Mouse (Mus musculus) 416B (cell line): Measurements from ENCODE around the gene Pecam1.
"Not testable (repeated sequence)": the region's sequence is repeated elsewhere in the genome, so short reads cannot be mapped to it uniquely, and the experiment has no call there.

Experiments
- DNase-seq: peaks from one replicate; pipeline ENCODE4 v3.0.0; 2011; ENCODE audit warnings: low read depth

The Pecam1 gene

GRCm38 (mm10) chr11:106750121-106750751 lies at the start of gene Pecam1:
Gene Pecam1 (minus strand): TSS chr11:106750628.
- DNase-seq, result peak; percentile 80

- no peak for DNase-seq
Measured at GRCm38 (mm10) chr11:106795679-106796078, 45.3 kb upstream of the Pecam1 start.

- peak; percentile 62 for DNase-seq
Measured at GRCm38 (mm10) chr11:106793846-106794245, 43.4 kb upstream of the Pecam1 start.

GRCm38 (mm10) chr11:106789649-106790048 lies 39.2 kb upstream of the Pecam1 start:
- DNase-seq, result peak; percentile 69

- peak; percentile 99 for DNase-seq
Measured at GRCm38 (mm10) chr11:106788775-106789459, 38.5 kb upstream of the Pecam1 start, which contains the start of the genes Ddx5 and Cep95. Gene Ddx5 (minus strand): TSS chr11:106789185. Gene Cep95 (plus strand): TSS chr11:106789252.

GRCm38 (mm10) chr11:106788026-106788774 lies 37.8 kb upstream of the Pecam1 start:
- DNase-seq, result peak; percentile 97

GRCm38 (mm10) chr11:106787131-106788025 lies 37.0 kb upstream of the Pecam1 start:
- DNase-seq, result peak; percentile 90

- no peak for DNase-seq
Measured at GRCm38 (mm10) chr11:106785043-106785442, 34.6 kb upstream of the Pecam1 start.

- DNase-seq, result no peak
Measured at GRCm38 (mm10) chr11:106784476-106784875, 34.0 kb upstream of the Pecam1 start.

GRCm38 (mm10) chr11:106782841-106783764 lies 32.7 kb upstream of the Pecam1 start:
- DNase-seq, result no peak

- DNase-seq, result not testable (repeated sequence)
Measured at GRCm38 (mm10) chr11:106782271-106782670, 31.8 kb upstream of the Pecam1 start.

- DNase-seq, result no peak
Measured at GRCm38 (mm10) chr11:106780590-106781220, 30.3 kb upstream of the Pecam1 start.

- DNase-seq, result no peak
Measured at GRCm38 (mm10) chr11:106780089-106780425, 29.6 kb upstream of the Pecam1 start.

- peak; percentile 94 for DNase-seq
Measured at GRCm38 (mm10) chr11:106779388-106780088, 29.1 kb upstream of the Pecam1 start, which contains the start of gene Polg2. Gene Polg2 (minus strand): TSS chr11:106779537.

- DNase-seq, result no peak
Measured at GRCm38 (mm10) chr11:106778589-106779387, 28.4 kb upstream of the Pecam1 start.

GRCm38 (mm10) chr11:106778132-106778531 lies 27.7 kb upstream of the Pecam1 start:
- no peak for DNase-seq

- DNase-seq, result no peak
Measured at GRCm38 (mm10) chr11:106777395-106777794, 27.0 kb upstream of the Pecam1 start.

- DNase-seq, result peak; percentile 51
Measured at GRCm38 (mm10) chr11:106776960-106777359, 26.5 kb upstream of the Pecam1 start.

GRCm38 (mm10) chr11:106773061-106773460 lies 22.6 kb upstream of the Pecam1 start:
- no peak for DNase-seq
